Mouse (Mus musculus): Measurements from ENCODE around the gene Vps39. TPM values are rescaled to one million over a fixed set of nuclear protein-coding genes. Genes with fewer than 3 reads are reported as not detected.

Gene Vps39
- polyA plus RNA-seq, 1 experiment from 2014 or later, result 13.9 TPM

DNA sequence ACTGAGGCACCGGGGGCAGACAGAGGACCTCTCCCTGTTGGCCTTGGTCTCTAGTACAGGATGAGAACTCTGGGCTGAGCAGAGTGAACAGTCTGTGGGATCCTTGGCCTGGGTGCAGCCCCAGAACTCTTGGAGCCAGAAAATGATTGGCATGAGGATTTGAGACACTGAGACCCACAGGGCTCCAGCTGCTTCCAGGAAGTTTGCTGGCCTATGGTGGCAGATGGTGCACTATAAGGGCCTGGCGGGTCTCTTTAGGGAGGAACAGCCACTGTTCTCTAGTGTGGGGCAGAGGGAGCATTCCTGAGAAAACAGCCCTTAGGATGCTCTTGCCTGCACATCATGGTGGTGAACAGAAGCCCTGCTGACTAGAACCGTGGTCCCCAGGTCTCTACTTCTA, 64.5 kb downstream of the Vps39 start:
- Histone ChIP-seq H3K36me3 (ENCODE audit: insufficient read depth, low read length) (no peaks in the 10 kb centered on the region), H3K9me3 (replicated peaks; ENCODE audit: low read length) (no peaks in the 10 kb centered on the region), H3K27ac (no peak overlapping the region), H3K4me2 (ENCODE audit: low read length) (no peak overlapping the region), H3K4me1 (replicated peaks; ENCODE audit: insufficient read depth, low read length) (no peaks in the 10 kb centered on the region), H3K4me3 (replicated peaks; ENCODE audit: low read depth, low read length) (no peak overlapping the region), H3K27me3 (ENCODE audit: insufficient read depth, low read length) (no peaks in the 10 kb centered on the region), H3K9ac (ENCODE audit: low read depth, low read length) (no peak overlapping the region)
- DNase-seq (ENCODE audit: low spot score) (no peak), ATAC-seq (replicated peaks; ENCODE audit: low FRiP score, low read depth) (no peak)
- no peak for TF ChIP-seq CTCF (IDR thresholded peaks at IDR 0.05; ENCODE audit: low read depth)
- WGBS, result 90% methylated on average over 3 of the region's 3 CpGs

DNA sequence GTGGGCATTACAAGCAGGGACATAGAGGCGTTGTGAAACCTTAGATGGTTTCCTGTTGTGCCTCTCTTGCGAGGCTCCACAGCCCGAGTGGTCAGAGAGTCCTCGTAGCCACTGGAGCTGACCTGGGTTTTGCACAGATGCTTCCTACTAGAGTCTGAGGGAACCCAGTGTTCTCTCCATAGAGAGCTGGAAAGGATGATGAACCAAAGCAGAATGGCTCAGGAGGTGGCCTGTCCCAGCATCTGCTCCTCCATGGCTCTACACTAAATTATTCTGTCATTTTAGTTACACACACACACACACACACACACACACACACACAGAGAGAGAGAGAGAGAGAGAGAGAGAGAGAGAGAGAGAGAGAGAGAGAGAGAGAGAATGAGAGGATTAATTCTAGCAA, 67.3 kb downstream of the Vps39 start:
- 48% methylated on average over 4 of the region's 4 CpGs for WGBS
- DNase-seq (ENCODE audit: low spot score) (no peak), ATAC-seq (replicated peaks; ENCODE audit: low FRiP score, low read depth) (no peak)
- no peak overlapping the region for H3K27ac ChIP-seq
- no peaks in the 10 kb centered on the region for H3K4me1 ChIP-seq (replicated peaks; ENCODE audit: insufficient read depth, low read length)
- no peaks in the 10 kb centered on the region for H3K9me3 ChIP-seq (replicated peaks; ENCODE audit: low read length)
- H3K36me3 ChIP-seq (ENCODE audit: insufficient read depth, low read length), result no peaks in the 10 kb centered on the region
- no peaks in the 10 kb centered on the region for H3K27me3 ChIP-seq (ENCODE audit: insufficient read depth, low read length)
- TF ChIP-seq CTCF (IDR thresholded peaks at IDR 0.05; ENCODE audit: low read depth), result no peak
- no peak overlapping the region for H3K9ac ChIP-seq (ENCODE audit: low read depth, low read length)
- H3K4me2 ChIP-seq (ENCODE audit: low read length), result no peak overlapping the region
- no peak overlapping the region for H3K4me3 ChIP-seq (replicated peaks; ENCODE audit: low read depth, low read length)

DNA sequence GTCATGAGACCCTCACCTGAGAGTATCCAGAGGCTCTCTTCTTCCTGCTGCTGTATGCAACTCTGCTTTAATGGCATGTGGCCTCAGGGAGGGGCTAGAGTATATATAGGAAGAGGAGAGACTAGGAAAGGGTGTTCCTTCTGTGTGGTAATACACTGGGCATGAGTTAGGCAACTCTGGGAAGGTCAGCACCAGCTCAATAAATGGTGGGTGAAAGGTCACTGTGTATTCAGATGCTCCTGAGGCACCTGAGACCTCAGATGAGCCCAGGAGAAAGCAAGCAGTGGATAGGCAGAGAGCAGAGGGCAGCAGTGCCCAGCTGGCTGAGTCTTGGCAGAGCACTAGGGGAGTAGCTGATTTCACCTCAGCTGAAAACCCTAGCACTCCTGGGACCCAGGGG, 68.2 kb downstream of the Vps39 start:
- Histone ChIP-seq H3K27me3 (ENCODE audit: insufficient read depth, low read length) (no peaks in the 10 kb centered on the region), H3K9ac (ENCODE audit: low read depth, low read length) (no peak overlapping the region), H3K27ac (no peak overlapping the region), H3K4me3 (replicated peaks; ENCODE audit: low read depth, low read length) (no peak overlapping the region), H3K9me3 (replicated peaks; ENCODE audit: low read length) (no peaks in the 10 kb centered on the region), H3K4me1 (replicated peaks; ENCODE audit: insufficient read depth, low read length) (no peaks in the 10 kb centered on the region), H3K36me3 (ENCODE audit: insufficient read depth, low read length) (no peaks in the 10 kb centered on the region), H3K4me2 (ENCODE audit: low read length) (no peak overlapping the region)
- no peak for TF ChIP-seq CTCF (IDR thresholded peaks at IDR 0.05; ENCODE audit: low read depth)
- DNase-seq (ENCODE audit: low spot score) (no peak), ATAC-seq (replicated peaks; ENCODE audit: low FRiP score, low read depth) (no peak)

DNA sequence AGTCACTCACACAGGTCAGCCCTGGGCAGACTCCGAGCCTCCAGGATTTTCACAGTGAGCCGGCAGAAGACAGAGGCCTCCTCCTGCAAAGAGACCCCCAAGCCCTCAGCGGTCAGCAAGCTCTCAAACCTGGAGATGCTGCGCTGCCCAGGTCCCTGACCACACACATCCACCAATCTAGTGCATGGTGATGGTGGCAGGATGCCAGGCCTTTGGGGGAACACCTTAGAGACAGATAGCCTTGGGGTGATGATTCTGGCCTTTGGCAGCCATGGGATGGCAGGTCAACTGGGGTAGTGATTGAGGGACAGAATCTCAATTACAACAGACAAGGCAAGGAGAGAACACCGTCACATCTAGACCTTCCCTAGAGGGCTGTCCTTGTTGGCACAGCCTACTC, 68.8 kb downstream of the Vps39 start:
- H3K4me1 ChIP-seq (replicated peaks; ENCODE audit: insufficient read depth, low read length), result no peaks in the 10 kb centered on the region
- H3K27me3 ChIP-seq (ENCODE audit: insufficient read depth, low read length), result no peaks in the 10 kb centered on the region
- no peak overlapping the region for H3K4me3 ChIP-seq (replicated peaks; ENCODE audit: low read depth, low read length)
- H3K9ac ChIP-seq (ENCODE audit: low read depth, low read length), result no peak overlapping the region
- H3K27ac ChIP-seq, result no peak overlapping the region
- H3K36me3 ChIP-seq (ENCODE audit: insufficient read depth, low read length), result no peaks in the 10 kb centered on the region
- no peak for ATAC-seq (replicated peaks; ENCODE audit: low FRiP score, low read depth)
- H3K9me3 ChIP-seq (replicated peaks; ENCODE audit: low read length), result no peaks in the 10 kb centered on the region
- 75% methylated on average over 5 of the region's 5 CpGs for WGBS
- H3K4me2 ChIP-seq (ENCODE audit: low read length), result no peak overlapping the region
- DNase-seq (ENCODE audit: low spot score), result no peak
- TF ChIP-seq CTCF (IDR thresholded peaks at IDR 0.05; ENCODE audit: low read depth), result no peak

DNA sequence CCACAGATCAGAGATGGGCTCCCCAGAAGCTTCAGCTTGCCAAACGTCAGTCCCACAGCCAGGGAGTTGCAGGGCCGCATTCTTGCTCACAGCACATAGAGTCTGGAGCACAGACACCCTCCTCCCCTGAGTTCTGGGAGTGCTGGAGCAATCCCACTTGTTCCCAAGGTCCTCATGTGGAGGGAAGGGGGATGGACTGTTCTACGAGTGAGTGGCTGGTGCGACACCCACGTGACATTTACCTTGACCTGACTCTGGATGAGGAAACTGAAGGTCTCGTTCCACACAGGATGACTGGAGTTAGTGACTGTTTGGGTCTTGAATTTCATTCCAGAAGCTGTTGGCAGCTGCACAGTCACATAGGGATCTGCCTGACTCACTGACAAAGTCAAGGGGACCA, 69.4 kb downstream of the Vps39 start:
- no peaks in the 10 kb centered on the region for H3K27me3 ChIP-seq (ENCODE audit: insufficient read depth, low read length)
- no peak overlapping the region for H3K27ac ChIP-seq
- WGBS, result 25% methylated on average over 6 of the region's 6 CpGs
- no peak for ATAC-seq (replicated peaks; ENCODE audit: low FRiP score, low read depth)
- no peak for DNase-seq (ENCODE audit: low spot score)
- H3K4me3 ChIP-seq (replicated peaks; ENCODE audit: low read depth, low read length), result no peak overlapping the region
- H3K9me3 ChIP-seq (replicated peaks; ENCODE audit: low read length), result no peaks in the 10 kb centered on the region
- TF ChIP-seq CTCF (IDR thresholded peaks at IDR 0.05; ENCODE audit: low read depth), result no peak
- H3K36me3 ChIP-seq (ENCODE audit: insufficient read depth, low read length), result no peaks in the 10 kb centered on the region
- H3K9ac ChIP-seq (ENCODE audit: low read depth, low read length), result no peak overlapping the region
- no peaks in the 10 kb centered on the region for H3K4me1 ChIP-seq (replicated peaks; ENCODE audit: insufficient read depth, low read length)
- H3K4me2 ChIP-seq (ENCODE audit: low read length), result no peak overlapping the region

DNA sequence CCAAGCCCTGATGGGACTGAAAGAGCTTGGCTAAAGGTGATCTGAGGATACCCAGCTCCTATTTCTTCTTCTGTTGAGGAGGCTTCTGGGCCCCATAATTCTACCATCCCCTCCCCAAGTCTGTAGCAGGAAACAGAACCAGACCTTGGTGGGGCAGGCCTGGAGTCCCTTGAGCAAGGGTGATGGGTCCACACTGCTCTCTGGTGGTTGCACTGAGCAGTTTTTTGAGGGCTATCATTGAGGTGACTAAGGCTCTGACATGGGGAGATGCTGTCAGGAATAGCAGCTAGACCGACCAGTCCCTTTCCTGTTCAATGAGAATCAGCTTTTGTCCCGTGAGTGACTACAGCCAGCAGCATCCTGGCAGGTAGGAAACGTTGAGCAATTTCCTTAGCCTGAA, 71.7 kb downstream of the Vps39 start:
- 56% methylated on average over 3 of the region's 3 CpGs for WGBS
- no peak for DNase-seq (ENCODE audit: low spot score)
- no peak for ATAC-seq (replicated peaks; ENCODE audit: low FRiP score, low read depth)
- Histone ChIP-seq H3K4me1 (replicated peaks; ENCODE audit: insufficient read depth, low read length) (no peaks in the 10 kb centered on the region), H3K9ac (ENCODE audit: low read depth, low read length) (no peak overlapping the region), H3K27me3 (ENCODE audit: insufficient read depth, low read length) (no peaks in the 10 kb centered on the region), H3K27ac (no peak overlapping the region), H3K36me3 (ENCODE audit: insufficient read depth, low read length) (no peaks in the 10 kb centered on the region), H3K9me3 (replicated peaks; ENCODE audit: low read length) (no peaks in the 10 kb centered on the region), H3K4me2 (ENCODE audit: low read length) (no peak overlapping the region), H3K4me3 (replicated peaks; ENCODE audit: low read depth, low read length) (no peak overlapping the region)
- peak; percentile 45 for TF ChIP-seq CTCF (IDR thresholded peaks at IDR 0.05; ENCODE audit: low read depth)

DNA sequence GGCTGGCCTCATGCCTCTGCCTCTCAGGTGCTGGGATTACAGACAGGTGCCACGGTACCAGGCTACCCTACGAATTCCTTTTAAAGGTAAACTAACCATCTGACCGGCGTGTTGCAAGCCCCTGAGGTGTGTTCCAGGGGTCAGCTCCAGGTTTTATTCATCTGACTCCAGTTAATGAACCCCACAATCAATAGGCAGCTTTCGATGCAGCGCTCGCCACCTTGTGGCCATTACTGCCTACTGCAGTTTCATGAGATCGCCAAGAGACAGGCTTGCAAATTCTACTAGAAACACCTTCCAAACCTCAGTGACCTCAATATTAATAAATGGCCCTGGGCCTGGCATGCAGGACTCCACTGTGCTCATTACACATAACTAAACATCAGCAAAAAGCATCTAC, 73.0 kb downstream of the Vps39 start:
- H3K27ac ChIP-seq, result no peak overlapping the region
- no peaks in the 10 kb centered on the region for H3K36me3 ChIP-seq (ENCODE audit: insufficient read depth, low read length)
- ATAC-seq (replicated peaks; ENCODE audit: low FRiP score, low read depth) (no peak), DNase-seq (ENCODE audit: low spot score) (peak; percentile 63)
- 14% methylated on average over 8 of the region's 8 CpGs for WGBS
- no peaks in the 10 kb centered on the region for H3K4me1 ChIP-seq (replicated peaks; ENCODE audit: insufficient read depth, low read length)
- TF ChIP-seq CTCF (IDR thresholded peaks at IDR 0.05; ENCODE audit: low read depth), result peak; percentile 83
- H3K4me2 ChIP-seq (ENCODE audit: low read length), result no peak overlapping the region
- no peak overlapping the region for H3K9ac ChIP-seq (ENCODE audit: low read depth, low read length)
- H3K4me3 ChIP-seq (replicated peaks; ENCODE audit: low read depth, low read length), result no peak overlapping the region
- H3K27me3 ChIP-seq (ENCODE audit: insufficient read depth, low read length), result no peaks in the 10 kb centered on the region
- H3K9me3 ChIP-seq (replicated peaks; ENCODE audit: low read length), result no peaks in the 10 kb centered on the region

Data from kidney, postnatal 0 days (tissue).